Mouse (Mus musculus) adrenal gland, adult 8-10 months (tissue): ENCODE measurements around the gene Lhx9. TPM values are rescaled to one million over a fixed set of nuclear protein-coding genes. Genes with fewer than 3 reads are reported as not detected.

Experiments
- DNase-seq: peaks from one replicate; pipeline ENCODE4 v3.0.0; 2022
- total RNA-seq, 4 experiments: library from RNA; stranded (reverse); gene quantifications; 2 replicates each; pipeline ENCODE4 v1.2.4; 2022

Lhx9 gene
- total RNA-seq, 4 experiments from 2014 or later: not detected

- DNase-seq: no peak
Observed at GRCm38 (mm10) chr1:138839809-138840430, 8.5 kb downstream of the Lhx9 start.

GRCm38 (mm10) chr1:138839291-138839690 lies 9.1 kb downstream of the Lhx9 start:
- no peak for DNase-seq

- DNase-seq: no peak
Observed at GRCm38 (mm10) chr1:138837786-138838743, 10.3 kb downstream of the Lhx9 start.

GRCm38 (mm10) chr1:138835355-138835900 lies 12.9 kb downstream of the Lhx9 start:
- DNase-seq: no peak

GRCm38 (mm10) chr1:138831309-138831708 lies 17.1 kb downstream of the Lhx9 start:
- DNase-seq: no peak

- DNase-seq: no peak
Observed at GRCm38 (mm10) chr1:138826841-138827240, 21.5 kb downstream of the Lhx9 start.

- no peak for DNase-seq
Observed at GRCm38 (mm10) chr1:138822985-138823322, 25.4 kb downstream of the Lhx9 start.

- DNase-seq: no peak
Observed at GRCm38 (mm10) chr1:138822255-138822984, 26.0 kb downstream of the Lhx9 start.

- no peak for DNase-seq
Observed at GRCm38 (mm10) chr1:138801732-138802131, 46.6 kb downstream of the Lhx9 start.

- DNase-seq: no peak
Observed at GRCm38 (mm10) chr1:138801296-138801695, 47.1 kb downstream of the Lhx9 start.

- no peak for DNase-seq
Observed at GRCm38 (mm10) chr1:138799692-138800314, 48.6 kb downstream of the Lhx9 start.

GRCm38 (mm10) chr1:138798110-138798509 lies 50.3 kb downstream of the Lhx9 start:
- no peak for DNase-seq

- DNase-seq: no peak
Observed at GRCm38 (mm10) chr1:138785856-138786255, 62.5 kb downstream of the Lhx9 start.

GRCm38 (mm10) chr1:138784019-138784418 lies 64.4 kb downstream of the Lhx9 start:
- DNase-seq: no peak

Other genes with a start within 250 kb of the Lhx9 start
- gene Nek7, start 228.4 kb downstream of the Lhx9 start, total RNA-seq: 10 to 100 TPM; 47.2 to 56.6 (median 48.7) TPM
- gene 2310009B15Rik, start 8.3 kb upstream of the Lhx9 start, total RNA-seq: 10 to 100 TPM; 19.5 to 24.4 (median 19.9) TPM
- 10 to 100 TPM; 26.2 to 36.5 (median 28.1) TPM for gene Dennd1b, start 114.9 kb upstream of the Lhx9 start, total RNA-seq